ENCODE assay signal across 8 mouse cellular contexts in genomic region chr11:58979183-58979582, GRCm38 (mm10). TPM values are rescaled to one million over a fixed set of nuclear protein-coding genes. Genes with fewer than 3 reads are reported as not detected.
DNase-seq lines count a peak whose midpoint lies in the region; ATAC-seq and TF ChIP-seq lines count a peak whose summit lies in the region.

No protein-coding gene starts in this region.

- DNase-seq in heart, embryonic 10.5 days (ENCODE audit: low spot score) = no peak
- DNase-seq in heart, postnatal 36 days = no peak
- DNase-seq in layer of hippocampus, adult 9-11 months = no peak
- no peak for DNase-seq in adrenal gland, adult 2 months
- no peak for DNase-seq in ovary, postnatal 36 days (ENCODE audit: low spot score)

- H3K79me2 ChIP-seq in C2C12 (ENCODE audit: control insufficient read depth, insufficient read depth) = peaks cover 79% of the 10 kb centered on the region
- peaks cover 83% of the 10 kb centered on the region for H3K79me2 ChIP-seq in macrophage (ENCODE audit: inconsistent target)

- H3K9me3 ChIP-seq in heart, embryonic 10.5 days = no peaks in the 10 kb centered on the region
- H3K9me3 ChIP-seq in forebrain, embryonic 15.5 days = no peaks in the 10 kb centered on the region

- peak overlapping the region; percentile 98 for H3K4me2 ChIP-seq in forebrain, embryonic 15.5 days (replicated peaks)

- H3ac ChIP-seq in C2C12 (ENCODE audit: control insufficient read depth, insufficient read length, low read depth) = peak overlapping the region; percentile 80

- intact Hi-C loops in heart, postnatal 36 days (cut with DNase I) = loop anchor here (2.0 to 5.0 kb wide), 2 partner anchors 22 to 132 kb away; partner anchors contain the start of gene Gm12258

- 56% methylated on average over 3 of the region's 3 CpGs for WGBS in heart, embryonic 10.5 days
- 80% methylated on average over 3 of the region's 3 CpGs for WGBS in forebrain, embryonic 15.5 days
- WGBS in macrophage (ENCODE audit: missing documents) = 8% methylated on average over 3 of the region's 3 CpGs

- no peak for ATAC-seq in forebrain, embryonic 15.5 days (replicated peaks)

- H3K36me3 ChIP-seq in heart, embryonic 10.5 days = peaks cover 38% of the 10 kb centered on the region
- peaks cover 18% of the 10 kb centered on the region for H3K36me3 ChIP-seq in C2C12 (ENCODE audit: control insufficient read depth, insufficient read depth)
- peaks cover 15% of the 10 kb centered on the region for H3K36me3 ChIP-seq in forebrain, embryonic 15.5 days
- H3K36me3 ChIP-seq in macrophage (ENCODE audit: inconsistent target) = peaks cover 6% of the 10 kb centered on the region; the same call in 1 of the 2 replicates

- no peak for TF ChIP-seq CTCF in C2C12 (IDR thresholded peaks at IDR 0.05; ENCODE audit: control insufficient read depth, insufficient read depth, insufficient read length)

- H3K79me3 ChIP-seq in C2C12 (ENCODE audit: low read depth) = peaks cover 47% of the 10 kb centered on the region

- peak overlapping the region; percentile 82 for H3K4me3 ChIP-seq in heart, embryonic 10.5 days
- H3K4me3 ChIP-seq in C2C12 (ENCODE audit: insufficient read depth, poor library complexity, severe bottlenecking) (peak overlapping the region; percentile 57), macrophage (ENCODE audit: inconsistent target) (peak overlapping the region; percentile 99)
- peak overlapping the region; percentile 65 for H3K4me3 ChIP-seq in forebrain, embryonic 15.5 days

- peaks cover 69% of the 10 kb centered on the region for H3K4me1 ChIP-seq in heart, embryonic 10.5 days
- peaks cover 53% of the 10 kb centered on the region for H3K4me1 ChIP-seq in forebrain, embryonic 15.5 days

- peak overlapping the region; percentile 87 for H3K9ac ChIP-seq in forebrain, embryonic 15.5 days (replicated peaks)

- peak overlapping the region; percentile 93 for H3K27ac ChIP-seq in heart, embryonic 10.5 days
- no peak overlapping the region for H3K27ac ChIP-seq in forebrain, embryonic 15.5 days (replicated peaks)
- peak overlapping the region; percentile 64 for H3K27ac ChIP-seq in macrophage

- H3K27me3 ChIP-seq in heart, embryonic 10.5 days (ENCODE audit: insufficient read depth, poor library complexity, severe bottlenecking) = no peaks in the 10 kb centered on the region
- no peaks in the 10 kb centered on the region for H3K27me3 ChIP-seq in C2C12 (ENCODE audit: control insufficient read depth, insufficient read depth, insufficient read length)
- H3K27me3 ChIP-seq in forebrain, embryonic 15.5 days = no peaks in the 10 kb centered on the region

TF ChIP-seq in C2C12, 6 proteins besides CTCF, POLR2A, EP300 and RAD21:
- no peak for TF ChIP-seq MYOG (IDR thresholded peaks at IDR 0.05; ENCODE audit: control insufficient read depth, extremely low read depth, insufficient read length)
- TF ChIP-seq MAX (IDR thresholded peaks at IDR 0.05) = no peak
- TF ChIP-seq MYOD1 (IDR thresholded peaks at IDR 0.05; ENCODE audit: control insufficient read depth, insufficient read length, low read depth) = no peak
- peak; percentile 66 for TF ChIP-seq CEBPB (IDR thresholded peaks at IDR 0.05; ENCODE audit: low read depth)
- TF ChIP-seq USF1 (IDR thresholded peaks at IDR 0.05; ENCODE audit: low read depth) = no peak
- TF ChIP-seq FOSL1 (IDR thresholded peaks at IDR 0.05; ENCODE audit: insufficient read depth, low read length, poor library complexity, severe bottlenecking) = no peak
TF ChIP-seq in C2C12: peak in this region for 1.

RNA-seq across cellular contexts. Expression of gene Trim11, which starts 1.3 kb away (rescaled TPM):
- 24.0 and 31.4 TPM in 2 replicates for polyA plus RNA-seq in heart, embryonic 10.5 days (2016; fragmentation: Nextera tagmentation; extraction: Ambion mirVana)
- total RNA-seq in heart, postnatal 36 days (2021) = 10 to 100 TPM; 14.5 TPM
- polyA plus RNA-seq in C2C12 (2012; fragmentation: generic; extraction: Trizol) (15.1 TPM), macrophage (2018) (11.4 to 20.3 TPM (median 14.2 TPM) in 3 replicates)
- 22.6 and 24.8 TPM in 2 replicates for polyA plus RNA-seq in forebrain, embryonic 15.5 days (2015; fragmentation: Nextera tagmentation; extraction: Ambion mirVana)
- total RNA-seq in macrophage (2018; cell fraction: chromatin; rRNA removed) = 10 to 100 TPM; 24.2 to 97.7 (median 71.8) TPM
- 10 to 100 TPM in 22 of 26 experiments, 1 to 10 TPM in 4; 7.7 to 22.5 (median 18.0) TPM for total RNA-seq in macrophage (2018; cell fraction: cytosol; rRNA removed)
- 10 to 100 TPM; 18.6 to 83.1 (median 49.3) TPM for total RNA-seq in macrophage (2018; cell fraction: nucleus; rRNA removed)
- 10 to 100 TPM; 21.3 to 23.4 TPM for total RNA-seq in adrenal gland, adult 2 months (2021)
- 45.2 and 45.7 TPM in 2 replicates for polyA plus RNA-seq in adrenal gland, adult 2 months (2012; rRNA removed)

RNA-seq across cellular contexts. Expression of gene Hist3h2a, which starts 24.7 kb away (rescaled TPM):
- polyA plus RNA-seq in heart, embryonic 10.5 days (2016; fragmentation: Nextera tagmentation; extraction: Ambion mirVana) = 15.5 and 15.9 TPM in 2 replicates
- 10 to 100 TPM; 15.3 to 17.6 TPM for total RNA-seq in heart, postnatal 36 days (2021)
- polyA plus RNA-seq in C2C12 (2012; fragmentation: generic; extraction: Trizol) = 11.4 TPM
- 155 and 160 TPM in 2 replicates for polyA plus RNA-seq in forebrain, embryonic 15.5 days (2015; fragmentation: Nextera tagmentation; extraction: Ambion mirVana)
- total RNA-seq in macrophage (2018; cell fraction: chromatin; rRNA removed) = 100 to 1,000 TPM in 5 of 26 experiments, 10 to 100 TPM in 18, 1 to 10 TPM in 3; 6.6 to 134 (median 27.4) TPM
- total RNA-seq in macrophage (2018; cell fraction: cytosol; rRNA removed) = 10 to 100 TPM; 19.1 to 74.1 (median 48.6) TPM
- total RNA-seq in macrophage (2018; cell fraction: nucleus; rRNA removed) = 100 to 1,000 TPM in 5 of 26 experiments, 10 to 100 TPM in 21; 14.1 to 225 (median 52.5) TPM
- polyA plus RNA-seq in macrophage (2018) = 16.2 to 56.9 TPM (median 24.3 TPM) in 3 replicates
- total RNA-seq in adrenal gland, adult 2 months (2021) = 10 to 100 TPM; 13.5 to 26.3 TPM
- polyA plus RNA-seq in adrenal gland, adult 2 months (2012; rRNA removed) = 15.4 and 19.1 TPM in 2 replicates

RNA-seq across cellular contexts. Expression of gene Trim17, which starts 24.7 kb away (rescaled TPM):
- 0.75 and 0.79 TPM in 2 replicates for polyA plus RNA-seq in heart, embryonic 10.5 days (2016; fragmentation: Nextera tagmentation; extraction: Ambion mirVana)
- under 1 TPM; 0.11 to 0.16 TPM for total RNA-seq in heart, postnatal 36 days (2021)
- polyA plus RNA-seq in C2C12 (2012; fragmentation: generic; extraction: Trizol) (0.22 TPM), macrophage (2018) (0.07 to 0.14 TPM in 2 of 3 replicates, not detected in the other)
- 1.9 and 2.7 TPM in 2 replicates for polyA plus RNA-seq in forebrain, embryonic 15.5 days (2015; fragmentation: Nextera tagmentation; extraction: Ambion mirVana)
- 1 to 10 TPM in 3 of 26 experiments, under 1 TPM in 18, not detected in 5; 0.25 to 1.5 (median 0.54) TPM for total RNA-seq in macrophage (2018; cell fraction: chromatin; rRNA removed)
- total RNA-seq in macrophage (2018; cell fraction: cytosol; rRNA removed) = under 1 TPM in 25 of 26 experiments, not detected in 1; 0.04 to 0.30 (median 0.11) TPM
- total RNA-seq in macrophage (2018; cell fraction: nucleus; rRNA removed) = under 1 TPM in 24 of 26 experiments, not detected in 2; 0.16 to 0.98 (median 0.52) TPM
- under 1 TPM; 0.17 TPM for total RNA-seq in adrenal gland, adult 2 months (2021)
- polyA plus RNA-seq in adrenal gland, adult 2 months (2012; rRNA removed) = 0.18 and 0.36 TPM in 2 replicates

RNA-seq across cellular contexts. Expression of gene Hist3h2ba, which starts 30.5 kb away (rescaled TPM):
- 4.8 and 9.8 TPM in 2 replicates for polyA plus RNA-seq in heart, embryonic 10.5 days (2016; fragmentation: Nextera tagmentation; extraction: Ambion mirVana)
- total RNA-seq in heart, postnatal 36 days (2021) = 1 to 10 TPM; 2.2 to 2.5 TPM
- polyA plus RNA-seq in C2C12 (2012; fragmentation: generic; extraction: Trizol) = 1.6 TPM
- polyA plus RNA-seq in forebrain, embryonic 15.5 days (2015; fragmentation: Nextera tagmentation; extraction: Ambion mirVana) = 355 and 373 TPM in 2 replicates
- not detected for total RNA-seq in macrophage (2018; cell fraction: chromatin; rRNA removed)
- total RNA-seq in macrophage (2018; cell fraction: cytosol; rRNA removed) = 1 to 10 TPM in 9 of 26 experiments, under 1 TPM in 15, not detected in 2; 0.45 to 2.0 (median 0.95) TPM
- total RNA-seq in macrophage (2018; cell fraction: nucleus; rRNA removed) = 1 to 10 TPM in 2 of 26 experiments, not detected in 24; 1.4 to 1.8 TPM
- 0.50 to 0.78 TPM in 2 of 3 replicates, not detected in the other for polyA plus RNA-seq in macrophage (2018)
- total RNA-seq in adrenal gland, adult 2 months (2021) = 1 to 10 TPM; 2.5 to 8.2 TPM
- polyA plus RNA-seq in adrenal gland, adult 2 months (2012; rRNA removed) = 5.1 and 9.1 TPM in 2 replicates

RNA-seq across cellular contexts. Expression of gene Rnf187, which starts 40.5 kb away (rescaled TPM):
- 169 and 213 TPM in 2 replicates for polyA plus RNA-seq in heart, embryonic 10.5 days (2016; fragmentation: Nextera tagmentation; extraction: Ambion mirVana)
- 100 to 1,000 TPM; 160 to 167 TPM for total RNA-seq in heart, postnatal 36 days (2021)
- 245 TPM for polyA plus RNA-seq in C2C12 (2012; fragmentation: generic; extraction: Trizol)
- polyA plus RNA-seq in forebrain, embryonic 15.5 days (2015; fragmentation: Nextera tagmentation; extraction: Ambion mirVana) = 508 and 517 TPM in 2 replicates
- 10 to 100 TPM in 17 of 26 experiments, 1 to 10 TPM in 9; 2.9 to 35.0 (median 14.9) TPM for total RNA-seq in macrophage (2018; cell fraction: chromatin; rRNA removed)
- 100 to 1,000 TPM in 13 of 26 experiments, 10 to 100 TPM in 13; 69.7 to 129 (median 99.3) TPM for total RNA-seq in macrophage (2018; cell fraction: cytosol; rRNA removed)
- total RNA-seq in macrophage (2018; cell fraction: nucleus; rRNA removed) = 10 to 100 TPM; 18.7 to 68.4 (median 36.7) TPM
- polyA plus RNA-seq in macrophage (2018) = 45.0 to 110 TPM (median 97.1 TPM) in 3 replicates
- 100 to 1,000 TPM; 143 to 198 TPM for total RNA-seq in adrenal gland, adult 2 months (2021)
- 545 and 648 TPM in 2 replicates for polyA plus RNA-seq in adrenal gland, adult 2 months (2012; rRNA removed)
